Mouse (Mus musculus) small intestine, adult 2 months (tissue): Measurements from ENCODE around the gene Hps5.

Source experiments
- CTCF ChIP-seq: fragments of 200-500 bp; IDR thresholded peaks from 2 replicates; pipeline ENCODE4 v1.5.1; 2012; ENCODE audit warnings: low read depth, mild to moderate bottlenecking, control low read depth, inconsistent platforms, low read length, moderate library complexity, mixed read lengths; ENCODE audit not compliant: insufficient replicate concordance, insufficient read length; ENCODE audit errors: extremely low read depth
- POLR2A ChIP-seq: fragments of 200-500 bp; IDR thresholded peaks from 2 replicates; pipeline ENCODE4 v1.6.1; 2012; ENCODE audit warnings: low read depth, mild to moderate bottlenecking, control low read depth, inconsistent platforms, low read length, moderate library complexity

- TF ChIP-seq CTCF (no peak), POLR2A (no peak)
Measured at GRCm38 (mm10) chr7:46751490-46751889, 44.4 kb downstream of the Hps5 start, which contains the start of gene Saa2.
